Mouse (Mus musculus): Measurements from ENCODE around the gene Vmn2r8. TPM values are rescaled to one million over a fixed set of nuclear protein-coding genes. Genes with fewer than 3 reads are reported as not detected.

Gene Vmn2r8
- polyA plus RNA-seq (2012; rRNA removed): not detected in 2 replicates

DNA sequence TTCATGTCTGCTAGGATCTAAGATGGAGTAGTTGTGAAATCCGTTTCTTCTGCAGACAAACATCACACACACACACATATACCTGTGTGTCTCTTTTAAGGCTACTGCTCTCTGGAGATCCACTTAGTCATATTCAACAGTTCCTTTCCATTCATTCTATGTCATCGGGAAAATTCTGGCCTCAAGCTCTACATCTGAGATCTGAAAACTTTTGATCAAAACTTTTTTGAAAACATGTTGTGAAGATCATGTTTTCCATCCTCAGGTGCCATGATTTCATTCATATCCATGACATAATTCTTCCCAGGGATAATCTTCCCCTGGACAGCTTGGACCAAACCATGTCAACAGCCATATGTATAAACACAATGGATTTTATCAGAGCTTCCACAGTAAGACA is at the start of gene Vmn2r8:
Gene Vmn2r8 (minus strand): TSS at position 101 of the 400 bp plus-strand sequence.

DNA sequence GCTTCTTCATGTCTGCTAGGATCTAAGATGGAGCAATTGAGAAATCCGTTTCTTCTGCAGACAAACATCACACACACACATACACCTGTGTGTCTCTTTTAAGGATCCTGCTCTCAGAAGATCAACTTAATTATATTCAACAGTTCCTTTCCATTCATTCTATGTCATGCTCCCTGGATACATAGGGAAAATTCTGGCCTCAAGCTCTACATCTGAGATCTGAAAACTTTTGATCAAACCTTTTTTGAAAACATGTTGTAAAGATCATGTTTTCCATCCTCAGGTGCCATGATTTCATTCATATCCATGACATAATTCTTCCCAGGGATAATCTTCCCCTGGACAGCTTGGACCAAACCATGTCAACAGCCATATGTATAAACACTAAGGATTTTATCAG is 43.9 kb upstream of the Vmn2r8 start, which contains the start of gene Vmn2r9:
Gene Vmn2r9 (minus strand): TSS at position 101 of the 400 bp plus-strand sequence.

DNA sequence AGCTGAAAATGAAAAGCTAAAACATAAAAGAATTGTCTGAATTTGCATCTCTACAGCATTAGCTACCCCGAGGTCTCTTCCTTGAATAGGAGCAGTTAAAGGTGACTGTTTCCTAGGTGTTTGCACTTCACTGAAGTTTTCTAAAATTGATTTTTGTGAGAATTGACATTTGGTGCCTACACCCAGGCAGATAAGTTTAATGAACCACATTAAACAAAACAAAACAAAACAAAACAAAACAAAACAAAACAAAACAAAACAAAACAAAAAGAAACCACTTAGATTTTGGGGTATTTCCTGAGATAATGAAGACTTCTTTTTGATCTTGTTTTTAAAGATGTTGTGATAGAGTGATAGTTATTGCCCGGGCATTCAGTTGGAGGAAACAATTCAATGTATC is 13.4 kb downstream of the Vmn2r8 start, which contains the start of gene Tmed11:
Gene Tmed11 (minus strand): TSS at position 101 of the 400 bp plus-strand sequence.

DNA sequence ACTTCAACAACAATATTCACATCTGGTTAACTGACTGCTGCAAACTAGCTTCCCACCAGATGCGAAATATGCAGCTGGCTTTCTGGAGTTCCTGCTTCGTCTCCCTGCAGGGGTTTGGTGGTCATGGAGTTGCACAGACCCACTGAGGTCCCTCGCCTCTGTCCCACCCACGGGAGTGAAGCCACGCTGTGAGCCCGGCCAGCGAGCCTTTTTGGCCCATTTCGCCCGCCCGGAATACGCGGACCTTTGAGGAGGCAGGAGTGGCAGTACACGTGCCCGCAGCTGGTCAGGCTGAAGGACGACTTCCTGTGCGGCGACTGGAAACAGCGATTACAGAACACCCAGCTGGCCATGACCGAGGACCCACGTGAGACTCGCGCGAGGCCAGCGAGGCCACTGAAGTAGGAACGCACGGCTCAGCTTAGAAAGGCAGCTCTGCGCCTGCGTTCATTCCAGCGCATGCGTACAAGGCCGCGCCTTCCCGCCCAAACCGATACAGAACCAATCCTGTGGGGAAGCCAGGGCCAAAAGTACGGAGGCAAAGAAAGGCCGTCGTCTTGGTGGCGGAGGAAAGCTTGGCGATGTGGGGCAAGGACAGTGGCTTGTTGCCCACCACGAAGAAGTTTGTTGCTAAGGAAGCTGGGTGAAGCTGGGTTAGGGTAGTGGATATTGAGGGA is 33.9 kb downstream of the Vmn2r8 start, which contains the start of gene Rnf212:
Gene Rnf212 (minus strand): TSS at position 353 of the 677 bp plus-strand sequence.

Other genes starting within 250 kb of the Vmn2r8 start
- gene Gak, start 179.1 kb downstream of the Vmn2r8 start, polyA plus RNA-seq (2012; rRNA removed): 75.6 and 91.0 TPM in 2 replicates
- 74.6 and 81.8 TPM in 2 replicates for gene Tmem175, start 179.1 kb downstream of the Vmn2r8 start, polyA plus RNA-seq (2012; rRNA removed)
- gene Idua, start 148.5 kb downstream of the Vmn2r8 start, polyA plus RNA-seq (2012; rRNA removed): 36.6 and 38.5 TPM in 2 replicates
- gene Dgkq, start 139.2 kb downstream of the Vmn2r8 start, polyA plus RNA-seq (2012; rRNA removed): 35.9 and 39.0 TPM in 2 replicates
- 0.32 and 0.47 TPM in 2 replicates for gene Slc26a1, start 133.3 kb downstream of the Vmn2r8 start, polyA plus RNA-seq (2012; rRNA removed)
- 149 and 161 TPM in 2 replicates for gene Fgfrl1, start 116.5 kb downstream of the Vmn2r8 start, polyA plus RNA-seq (2012; rRNA removed)
- 0.44 and 0.84 TPM in 2 replicates for gene Rnf212, start 33.9 kb downstream of the Vmn2r8 start, polyA plus RNA-seq (2012; rRNA removed)
- gene Tmed11, start 13.5 kb downstream of the Vmn2r8 start, polyA plus RNA-seq (2012; rRNA removed): not detected in 2 replicates
- not detected in 2 replicates for gene Vmn2r9, start 43.8 kb upstream of the Vmn2r8 start, polyA plus RNA-seq (2012; rRNA removed)
- not detected in 2 replicates for gene Vmn2r10, start 197.7 kb upstream of the Vmn2r8 start, polyA plus RNA-seq (2012; rRNA removed)

Measured in ovary, adult 2 months (tissue).